Mouse (Mus musculus) small intestine, adult 2 months (tissue): ENCODE measurements around the gene Nfia.

Source experiments
- CTCF ChIP-seq: fragments of 200-500 bp; IDR thresholded peaks from 2 replicates; pipeline ENCODE4 v1.5.1; 2012; ENCODE audit warnings: low read depth, mild to moderate bottlenecking, control low read depth, inconsistent platforms, low read length, moderate library complexity, mixed read lengths; ENCODE audit not compliant: insufficient replicate concordance, insufficient read length; ENCODE audit errors: extremely low read depth
- POLR2A ChIP-seq: fragments of 200-500 bp; IDR thresholded peaks from 2 replicates; pipeline ENCODE4 v1.6.1; 2012; ENCODE audit warnings: low read depth, mild to moderate bottlenecking, control low read depth, inconsistent platforms, low read length, moderate library complexity

GRCm38 (mm10) chr4:98082512-98082911, 310.0 kb downstream of the Nfia start:
- TF ChIP-seq POLR2A (no peak), CTCF (no peak)
